Mouse (Mus musculus) heart, postnatal 0 days (tissue): ENCODE data around the gene Pdzk1.

Experiments used
- CTCF ChIP-seq: IDR thresholded peaks from 2 replicates; pipeline ENCODE4 v1.5.1; 2016; ENCODE audit warnings: antibody characterized with exemption, control low read depth, low read depth
- EP300 ChIP-seq: IDR thresholded peaks from 2 replicates; pipeline ENCODE4 v1.6.1; 2016; ENCODE audit warnings: antibody characterized with exemption, low read depth

- TF ChIP-seq EP300 (no peak), CTCF (no peak)
Measured at GRCm38 (mm10) chr3:96836414-96836813, 7.3 kb downstream of the Pdzk1 start.
